Mouse (Mus musculus) hindbrain, embryonic 15.5 days (tissue): ENCODE measurements around the gene Dnah10. TPM values are rescaled to one million over a fixed set of nuclear protein-coding genes. Genes with fewer than 3 reads are reported as not detected.
"Not testable (repeated sequence)": the region's sequence is repeated elsewhere in the genome, so short reads cannot be mapped to it uniquely, and the experiment has no call there.

Source experiments
- ATAC-seq: fragments of 200-750 bp; cut with Nextera tagmentation; 2 replicates; pipeline ENCODE4 v1.8.0; 2017; ENCODE audit warnings: low read depth, moderate number of reproducible peaks, moderate TSS enrichment; ENCODE audit not compliant: low FRiP score
- H3K27ac ChIP-seq: fragments of 300-500 bp; sonication (generic); replicated peaks from 2 replicates; pipeline ENCODE4 v1.5.1; 2015; ENCODE audit warnings: mild to moderate bottlenecking, inconsistent platforms
- H3K27me3 ChIP-seq: fragments of 300-500 bp; sonication (generic); 2 replicates; pipeline ENCODE4 v1.6.1; 2015; ENCODE audit warnings: control low read depth, inconsistent platforms
- H3K36me3 ChIP-seq: fragments of 300-500 bp; sonication (generic); 2 replicates; pipeline ENCODE4 v1.6.1; 2015; ENCODE audit warnings: control low read depth, inconsistent platforms
- H3K4me1 ChIP-seq: fragments of 300-500 bp; sonication (generic); replicated peaks from 2 replicates; pipeline ENCODE4 v1.6.1; 2015; ENCODE audit warnings: control low read depth, inconsistent platforms
- H3K4me2 ChIP-seq: fragments of 300-500 bp; sonication (generic); 2 replicates; pipeline ENCODE4 v1.6.1; 2015; ENCODE audit warnings: moderate library complexity, mild to moderate bottlenecking, inconsistent platforms
- H3K4me3 ChIP-seq: fragments of 300-500 bp; sonication (generic); 2 replicates; pipeline ENCODE4 v1.5.1; 2015; ENCODE audit warnings: mild to moderate bottlenecking, inconsistent platforms
- H3K9ac ChIP-seq: fragments of 300-500 bp; sonication (generic); 2 replicates; pipeline ENCODE4 v1.6.1; 2015; ENCODE audit warnings: inconsistent platforms
- H3K9me3 ChIP-seq: fragments of 300-500 bp; sonication (generic); 2 replicates; pipeline ENCODE4 v1.6.1; 2016; ENCODE audit warnings: control low read depth, inconsistent platforms
- WGBS: fragments of 180-500 bp; shearing (Covaris S2); methylation state at CpG from one replicate; pipeline ENCODE4 v1.1.7; 2015; 5-methylcytosine and 5-hydroxymethylcytosine counted together
- polyA plus RNA-seq: library from polyadenylated mRNA; unstranded; fragments of >200 nt; fragmentation: Nextera tagmentation; extraction: Ambion mirVana; gene quantifications from 2 replicates; pipeline ENCODE4 v1.2.1, GENCODE M21; 2015

Gene Dnah10
- polyA plus RNA-seq, 1 experiment from 2014 or later, result 0.14 TPM

GRCm38 (mm10) chr5:124751656-124752055 lies 26.8 kb downstream of the Dnah10 start:
- Histone ChIP-seq H3K4me3 (no peak overlapping the region), H3K9me3 (no peaks in the 10 kb centered on the region), H3K36me3 (no peaks in the 10 kb centered on the region), H3K27me3 (no peaks in the 10 kb centered on the region), H3K27ac (no peak overlapping the region), H3K4me2 (no peak overlapping the region), H3K9ac (no peak overlapping the region), H3K4me1 (no peaks in the 10 kb centered on the region)
- 83% methylated on average over 9 of the region's 9 CpGs for WGBS
- ATAC-seq, result no peak

GRCm38 (mm10) chr5:124761011-124761410 lies 36.1 kb downstream of the Dnah10 start:
- Histone ChIP-seq H3K27me3 (no peaks in the 10 kb centered on the region), H3K4me2 (no peak overlapping the region), H3K36me3 (no peaks in the 10 kb centered on the region), H3K4me1 (no peaks in the 10 kb centered on the region), H3K9ac (no peak overlapping the region), H3K27ac (no peak overlapping the region), H3K9me3 (no peaks in the 10 kb centered on the region), H3K4me3 (no peak overlapping the region)
- no peak for ATAC-seq
- WGBS, result 68% methylated on average over 18 of the region's 18 CpGs

GRCm38 (mm10) chr5:124761787-124762186 lies 36.9 kb downstream of the Dnah10 start:
- Histone ChIP-seq H3K9ac (no peak overlapping the region), H3K27ac (no peak overlapping the region), H3K9me3 (no peaks in the 10 kb centered on the region), H3K36me3 (no peaks in the 10 kb centered on the region), H3K4me3 (no peak overlapping the region), H3K27me3 (no peaks in the 10 kb centered on the region), H3K4me1 (no peaks in the 10 kb centered on the region), H3K4me2 (no peak overlapping the region)
- WGBS, result 88% methylated on average over 1 of the region's 1 CpGs
- ATAC-seq, result no peak

GRCm38 (mm10) chr5:124774552-124774951 lies 49.7 kb downstream of the Dnah10 start:
- Histone ChIP-seq H3K36me3 (no peaks in the 10 kb centered on the region), H3K4me2 (no peak overlapping the region), H3K9ac (no peak overlapping the region), H3K4me3 (no peak overlapping the region), H3K27ac (no peak overlapping the region), H3K4me1 (no peaks in the 10 kb centered on the region), H3K9me3 (no peaks in the 10 kb centered on the region), H3K27me3 (no peaks in the 10 kb centered on the region)
- ATAC-seq, result no peak
- WGBS, result 90% methylated on average over 3 of the region's 3 CpGs

GRCm38 (mm10) chr5:124776289-124776688 lies 51.4 kb downstream of the Dnah10 start:
- H3K4me1 ChIP-seq, H3K9ac ChIP-seq, ATAC-seq, H3K9me3 ChIP-seq, H3K27me3 ChIP-seq, H3K4me2 ChIP-seq, H3K27ac ChIP-seq, H3K4me3 ChIP-seq, H3K36me3 ChIP-seq: not testable (repeated sequence)
- WGBS, result 87% methylated on average over 4 of the region's 4 CpGs

GRCm38 (mm10) chr5:124777178-124777709 lies 52.4 kb downstream of the Dnah10 start:
- Histone ChIP-seq H3K4me2 (no peak overlapping the region), H3K27me3 (no peaks in the 10 kb centered on the region), H3K27ac (no peak overlapping the region), H3K9me3 (no peaks in the 10 kb centered on the region), H3K9ac (no peak overlapping the region), H3K36me3 (no peaks in the 10 kb centered on the region), H3K4me1 (no peaks in the 10 kb centered on the region), H3K4me3 (no peak overlapping the region)
- WGBS, result 68% methylated on average over 6 of the region's 6 CpGs
- ATAC-seq, result no peak

GRCm38 (mm10) chr5:124779926-124780325 lies 55.0 kb downstream of the Dnah10 start:
- H3K4me2 ChIP-seq, result no peak overlapping the region
- no peaks in the 10 kb centered on the region for H3K36me3 ChIP-seq
- H3K27ac ChIP-seq, result no peak overlapping the region
- H3K4me1 ChIP-seq, result no peaks in the 10 kb centered on the region
- no peaks in the 10 kb centered on the region for H3K27me3 ChIP-seq
- no peak for ATAC-seq
- H3K9me3 ChIP-seq, result no peaks in the 10 kb centered on the region
- H3K9ac ChIP-seq, result no peak overlapping the region
- WGBS, result 97% methylated on average over 7 of the region's 7 CpGs
- H3K4me3 ChIP-seq, result no peak overlapping the region

GRCm38 (mm10) chr5:124781696-124782095 lies 56.8 kb downstream of the Dnah10 start:
- Histone ChIP-seq H3K27me3 (no peaks in the 10 kb centered on the region), H3K9me3 (no peaks in the 10 kb centered on the region), H3K4me3 (no peak overlapping the region), H3K4me1 (no peaks in the 10 kb centered on the region), H3K9ac (no peak overlapping the region), H3K4me2 (no peak overlapping the region), H3K27ac (no peak overlapping the region), H3K36me3 (no peaks in the 10 kb centered on the region)
- no peak for ATAC-seq
- 91% methylated on average over 8 of the region's 8 CpGs for WGBS

- Histone ChIP-seq H3K4me1 (no peaks in the 10 kb centered on the region), H3K36me3 (no peaks in the 10 kb centered on the region), H3K4me2 (no peak overlapping the region), H3K9me3 (no peaks in the 10 kb centered on the region), H3K4me3 (no peak overlapping the region), H3K9ac (no peak overlapping the region), H3K27me3 (no peaks in the 10 kb centered on the region), H3K27ac (no peak overlapping the region)
- 82% methylated on average over 7 of the region's 7 CpGs for WGBS
- no peak for ATAC-seq
Observed at GRCm38 (mm10) chr5:124785650-124786049, 60.8 kb downstream of the Dnah10 start.

GRCm38 (mm10) chr5:124792112-124792511 lies 67.2 kb downstream of the Dnah10 start:
- Histone ChIP-seq H3K4me1 (no peaks in the 10 kb centered on the region), H3K4me2 (no peak overlapping the region), H3K27me3 (no peaks in the 10 kb centered on the region), H3K4me3 (no peak overlapping the region), H3K9ac (no peak overlapping the region), H3K9me3 (no peaks in the 10 kb centered on the region), H3K27ac (no peak overlapping the region), H3K36me3 (no peaks in the 10 kb centered on the region)
- WGBS, result 94% methylated on average over 7 of the region's 7 CpGs
- no peak for ATAC-seq

- no peaks in the 10 kb centered on the region for H3K9me3 ChIP-seq
- no peak overlapping the region for H3K9ac ChIP-seq
- no peak for ATAC-seq
- H3K4me2 ChIP-seq, result no peak overlapping the region
- no peaks in the 10 kb centered on the region for H3K27me3 ChIP-seq
- no peak overlapping the region for H3K27ac ChIP-seq
- no peaks in the 10 kb centered on the region for H3K36me3 ChIP-seq
- no peaks in the 10 kb centered on the region for H3K4me1 ChIP-seq
- H3K4me3 ChIP-seq, result no peak overlapping the region
- 87% methylated on average over 4 of the region's 4 CpGs for WGBS
Observed at GRCm38 (mm10) chr5:124809708-124810366, 85.0 kb downstream of the Dnah10 start.

- Histone ChIP-seq H3K27ac (no peak overlapping the region), H3K9ac (no peak overlapping the region), H3K27me3 (no peaks in the 10 kb centered on the region), H3K4me2 (no peak overlapping the region), H3K4me3 (no peak overlapping the region), H3K36me3 (no peaks in the 10 kb centered on the region), H3K4me1 (no peaks in the 10 kb centered on the region), H3K9me3 (no peaks in the 10 kb centered on the region)
- WGBS, result 86% methylated on average over 12 of the region's 12 CpGs
- ATAC-seq, result no peak
Observed at GRCm38 (mm10) chr5:124812466-124812865, 87.6 kb downstream of the Dnah10 start.

GRCm38 (mm10) chr5:124814797-124815196 lies 89.9 kb downstream of the Dnah10 start:
- Histone ChIP-seq H3K27ac (no peak overlapping the region), H3K27me3 (no peaks in the 10 kb centered on the region), H3K9me3 (no peaks in the 10 kb centered on the region), H3K4me1 (no peaks in the 10 kb centered on the region), H3K4me3 (no peak overlapping the region), H3K4me2 (no peak overlapping the region), H3K9ac (no peak overlapping the region), H3K36me3 (no peaks in the 10 kb centered on the region)
- ATAC-seq, result no peak
- 50% methylated on average over 5 of the region's 5 CpGs for WGBS
